Mouse (Mus musculus): Measurements from ENCODE around the gene Mob3c. TPM values are rescaled to one million over a fixed set of nuclear protein-coding genes. Genes with fewer than 3 reads are reported as not detected.

Gene Mob3c
- polyA plus RNA-seq, 1 experiment from 2014 or later = 10.2 TPM

GRCm38 (mm10) chr4:115855100-115855499 is 27.2 kb downstream of the Mob3c start:
- ATAC-seq (ENCODE audit: low read depth) = no peak
- Histone ChIP-seq H3K4me2 (ENCODE audit: low read depth, low read length) (no peak overlapping the region), H3K4me1 (ENCODE audit: control insufficient read depth, low read depth, low read length) (peaks cover 59% of the 10 kb centered on the region), H3K27me3 (ENCODE audit: control insufficient read depth, insufficient read depth, low read depth, low read length) (no peaks in the 10 kb centered on the region), H3K4me3 (ENCODE audit: low read depth, low read length) (no peak overlapping the region), H3K36me3 (ENCODE audit: control insufficient read depth, insufficient read depth) (peaks cover 31% of the 10 kb centered on the region), H3K27ac (ENCODE audit: low read length) (peak overlapping the region; percentile 66), H3K9me3 (replicated peaks; ENCODE audit: control insufficient read depth, low read length) (no peaks in the 10 kb centered on the region), H3K9ac (ENCODE audit: low read depth, low read length) (0 out of 2 replicates have a peak overlapping the region, but pooled peaks have one; percentile 21)
- 20% methylated on average over 6 of the region's 6 CpGs for WGBS (ENCODE audit: insufficient replicate concordance)

GRCm38 (mm10) chr4:115855609-115856008 is 27.7 kb downstream of the Mob3c start:
- H3K4me3 ChIP-seq (ENCODE audit: low read depth, low read length) = no peak overlapping the region
- peak overlapping the region; percentile 66 for H3K27ac ChIP-seq (ENCODE audit: low read length)
- H3K9ac ChIP-seq (ENCODE audit: low read depth, low read length) = 0 out of 2 replicates have a peak overlapping the region, but pooled peaks have one; percentile 9
- H3K4me1 ChIP-seq (ENCODE audit: control insufficient read depth, low read depth, low read length) = peaks cover 54% of the 10 kb centered on the region
- WGBS (ENCODE audit: insufficient replicate concordance) = 75% methylated on average over 4 of the region's 4 CpGs
- peaks cover 36% of the 10 kb centered on the region for H3K36me3 ChIP-seq (ENCODE audit: control insufficient read depth, insufficient read depth)
- H3K9me3 ChIP-seq (replicated peaks; ENCODE audit: control insufficient read depth, low read length) = no peaks in the 10 kb centered on the region
- H3K4me2 ChIP-seq (ENCODE audit: low read depth, low read length) = peak overlapping the region; percentile 39
- no peak for ATAC-seq (ENCODE audit: low read depth)
- H3K27me3 ChIP-seq (ENCODE audit: control insufficient read depth, insufficient read depth, low read depth, low read length) = no peaks in the 10 kb centered on the region

GRCm38 (mm10) chr4:115856282-115856681 is 28.4 kb downstream of the Mob3c start:
- H3K9ac ChIP-seq (ENCODE audit: low read depth, low read length) = peak overlapping the region; percentile 24; the same call in 1 of the 2 replicates
- peaks cover 47% of the 10 kb centered on the region for H3K4me1 ChIP-seq (ENCODE audit: control insufficient read depth, low read depth, low read length)
- H3K4me3 ChIP-seq (ENCODE audit: low read depth, low read length) = no peak overlapping the region
- no peaks in the 10 kb centered on the region for H3K27me3 ChIP-seq (ENCODE audit: control insufficient read depth, insufficient read depth, low read depth, low read length)
- H3K9me3 ChIP-seq (replicated peaks; ENCODE audit: control insufficient read depth, low read length) = no peaks in the 10 kb centered on the region
- H3K4me2 ChIP-seq (ENCODE audit: low read depth, low read length) = peak overlapping the region; percentile 39
- peak overlapping the region; percentile 81 for H3K27ac ChIP-seq (ENCODE audit: low read length)
- WGBS (ENCODE audit: insufficient replicate concordance) = 33% methylated on average over 4 of the region's 4 CpGs
- ATAC-seq (ENCODE audit: low read depth) = peak; percentile 96
- H3K36me3 ChIP-seq (ENCODE audit: control insufficient read depth, insufficient read depth) = peaks cover 34% of the 10 kb centered on the region

GRCm38 (mm10) chr4:115857293-115857883 is 29.5 kb downstream of the Mob3c start:
- Histone ChIP-seq H3K27me3 (ENCODE audit: control insufficient read depth, insufficient read depth, low read depth, low read length) (no peaks in the 10 kb centered on the region), H3K36me3 (ENCODE audit: control insufficient read depth, insufficient read depth) (peaks cover 33% of the 10 kb centered on the region), H3K4me1 (ENCODE audit: control insufficient read depth, low read depth, low read length) (peaks cover 45% of the 10 kb centered on the region), H3K9me3 (replicated peaks; ENCODE audit: control insufficient read depth, low read length) (no peaks in the 10 kb centered on the region), H3K9ac (ENCODE audit: low read depth, low read length) (no peak overlapping the region; the same call in 1 of the 2 replicates), H3K4me3 (ENCODE audit: low read depth, low read length) (no peak overlapping the region), H3K4me2 (ENCODE audit: low read depth, low read length) (0 out of 2 replicates have a peak overlapping the region, but pooled peaks have one; percentile 39), H3K27ac (ENCODE audit: low read length) (peak overlapping the region; percentile 81; the same call in 1 of the 2 replicates)
- WGBS (ENCODE audit: insufficient replicate concordance) = 53% methylated on average over 9 of the region's 9 CpGs
- ATAC-seq (ENCODE audit: low read depth) = no peak

- no peak overlapping the region for H3K27ac ChIP-seq (ENCODE audit: low read length)
- H3K9ac ChIP-seq (ENCODE audit: low read depth, low read length) = no peak overlapping the region
- H3K4me2 ChIP-seq (ENCODE audit: low read depth, low read length) = no peak overlapping the region
- no peak for ATAC-seq (ENCODE audit: low read depth)
- H3K9me3 ChIP-seq (replicated peaks; ENCODE audit: control insufficient read depth, low read length) = no peaks in the 10 kb centered on the region
- H3K27me3 ChIP-seq (ENCODE audit: control insufficient read depth, insufficient read depth, low read depth, low read length) = no peaks in the 10 kb centered on the region
- H3K4me1 ChIP-seq (ENCODE audit: control insufficient read depth, low read depth, low read length) = peaks cover 2% of the 10 kb centered on the region; the same call in 1 of the 2 replicates
- no peak overlapping the region for H3K4me3 ChIP-seq (ENCODE audit: low read depth, low read length)
- H3K36me3 ChIP-seq (ENCODE audit: control insufficient read depth, insufficient read depth) = peaks cover 55% of the 10 kb centered on the region
- 81% methylated on average over 7 of the region's 7 CpGs for WGBS (ENCODE audit: insufficient replicate concordance)
Observed at GRCm38 (mm10) chr4:115863352-115863751, 35.5 kb downstream of the Mob3c start.

- H3K27ac ChIP-seq (ENCODE audit: low read length) = no peak overlapping the region
- H3K36me3 ChIP-seq (ENCODE audit: control insufficient read depth, insufficient read depth) = peaks cover 57% of the 10 kb centered on the region
- 82% methylated on average over 10 of the region's 10 CpGs for WGBS (ENCODE audit: insufficient replicate concordance)
- no peaks in the 10 kb centered on the region for H3K27me3 ChIP-seq (ENCODE audit: control insufficient read depth, insufficient read depth, low read depth, low read length)
- ATAC-seq (ENCODE audit: low read depth) = no peak
- no peak overlapping the region for H3K9ac ChIP-seq (ENCODE audit: low read depth, low read length)
- no peak overlapping the region for H3K4me2 ChIP-seq (ENCODE audit: low read depth, low read length)
- H3K9me3 ChIP-seq (replicated peaks; ENCODE audit: control insufficient read depth, low read length) = no peaks in the 10 kb centered on the region
- no peak overlapping the region for H3K4me3 ChIP-seq (ENCODE audit: low read depth, low read length)
- H3K4me1 ChIP-seq (ENCODE audit: control insufficient read depth, low read depth, low read length) = no peaks in the 10 kb centered on the region
Observed at GRCm38 (mm10) chr4:115863880-115864279, 36.0 kb downstream of the Mob3c start.

GRCm38 (mm10) chr4:115869512-115870210 is 41.8 kb downstream of the Mob3c start:
- Histone ChIP-seq H3K9me3 (replicated peaks; ENCODE audit: control insufficient read depth, low read length) (no peaks in the 10 kb centered on the region), H3K9ac (ENCODE audit: low read depth, low read length) (no peak overlapping the region), H3K4me3 (ENCODE audit: low read depth, low read length) (no peak overlapping the region), H3K27me3 (ENCODE audit: control insufficient read depth, insufficient read depth, low read depth, low read length) (no peaks in the 10 kb centered on the region), H3K36me3 (ENCODE audit: control insufficient read depth, insufficient read depth) (peaks cover 46% of the 10 kb centered on the region), H3K4me2 (ENCODE audit: low read depth, low read length) (no peak overlapping the region), H3K27ac (ENCODE audit: low read length) (no peak overlapping the region), H3K4me1 (ENCODE audit: control insufficient read depth, low read depth, low read length) (no peaks in the 10 kb centered on the region)
- 78% methylated on average over 16 of the region's 16 CpGs for WGBS (ENCODE audit: insufficient replicate concordance)
- ATAC-seq (ENCODE audit: low read depth) = no peak

GRCm38 (mm10) chr4:115873231-115873630 is 45.3 kb downstream of the Mob3c start:
- no peak overlapping the region for H3K9ac ChIP-seq (ENCODE audit: low read depth, low read length)
- no peak overlapping the region for H3K4me2 ChIP-seq (ENCODE audit: low read depth, low read length)
- no peak overlapping the region for H3K27ac ChIP-seq (ENCODE audit: low read length)
- no peaks in the 10 kb centered on the region for H3K27me3 ChIP-seq (ENCODE audit: control insufficient read depth, insufficient read depth, low read depth, low read length)
- no peaks in the 10 kb centered on the region for H3K9me3 ChIP-seq (replicated peaks; ENCODE audit: control insufficient read depth, low read length)
- WGBS (ENCODE audit: insufficient replicate concordance) = 81% methylated on average over 3 of the region's 3 CpGs
- H3K4me1 ChIP-seq (ENCODE audit: control insufficient read depth, low read depth, low read length) = no peaks in the 10 kb centered on the region
- peaks cover 29% of the 10 kb centered on the region for H3K36me3 ChIP-seq (ENCODE audit: control insufficient read depth, insufficient read depth)
- ATAC-seq (ENCODE audit: low read depth) = no peak
- no peak overlapping the region for H3K4me3 ChIP-seq (ENCODE audit: low read depth, low read length)

GRCm38 (mm10) chr4:115878216-115878678 is 50.4 kb downstream of the Mob3c start:
- H3K4me2 ChIP-seq (ENCODE audit: low read depth, low read length) = no peak overlapping the region
- H3K36me3 ChIP-seq (ENCODE audit: control insufficient read depth, insufficient read depth) = peaks cover 6% of the 10 kb centered on the region
- H3K9ac ChIP-seq (ENCODE audit: low read depth, low read length) = no peak overlapping the region
- WGBS (ENCODE audit: insufficient replicate concordance) = 40% methylated on average over 11 of the region's 11 CpGs
- no peaks in the 10 kb centered on the region for H3K27me3 ChIP-seq (ENCODE audit: control insufficient read depth, insufficient read depth, low read depth, low read length)
- no peaks in the 10 kb centered on the region for H3K4me1 ChIP-seq (ENCODE audit: control insufficient read depth, low read depth, low read length)
- H3K27ac ChIP-seq (ENCODE audit: low read length) = no peak overlapping the region
- no peaks in the 10 kb centered on the region for H3K9me3 ChIP-seq (replicated peaks; ENCODE audit: control insufficient read depth, low read length)
- ATAC-seq (ENCODE audit: low read depth) = no peak
- no peak overlapping the region for H3K4me3 ChIP-seq (ENCODE audit: low read depth, low read length)

All from liver, embryonic 16.5 days (tissue).